Mouse (Mus musculus): ENCODE data around the gene Scube1. TPM values are rescaled to one million over a fixed set of nuclear protein-coding genes. Genes with fewer than 3 reads are reported as not detected.
A peak's percentile ranks its signal among the peaks of the same experiment; 100 is the strongest.

Scube1 gene
- polyA plus RNA-seq, 1 experiment, result 3.5 TPM

DNA sequence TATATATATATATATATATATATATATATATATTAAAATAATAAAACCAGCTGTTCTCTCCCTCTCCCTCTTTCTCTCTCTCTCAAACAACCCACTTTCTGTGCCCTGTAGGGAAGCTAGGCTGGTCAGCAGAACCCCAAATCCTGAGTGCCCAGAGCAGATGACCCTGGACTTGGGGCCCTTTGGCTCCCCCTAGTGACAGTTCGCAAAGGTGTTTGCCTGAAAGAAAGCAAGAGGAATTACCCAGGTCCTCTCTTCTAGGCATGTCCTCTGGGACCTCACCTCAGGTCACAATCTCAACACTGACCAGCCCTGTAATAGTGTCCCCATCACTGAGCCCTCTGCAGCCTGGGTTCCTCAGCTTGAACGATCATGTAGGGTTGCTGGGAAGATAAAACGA is 2.8 kb upstream of the Scube1 start:
- Histone ChIP-seq H3K27me3 (replicated peaks; ENCODE audit: control insufficient read depth, insufficient read depth, low read length) (no peaks in the 10 kb centered on the region), H3K4me3 (ENCODE audit: insufficient read depth, low read depth, low read length) (no peak overlapping the region), H3K27ac (ENCODE audit: insufficient read depth, low read depth, low read length) (no peak overlapping the region), H3K36me3 (ENCODE audit: control insufficient read depth, insufficient read depth, low read length) (no peaks in the 10 kb centered on the region), H3K4me1 (ENCODE audit: control insufficient read depth, insufficient read depth, low read length) (no peaks in the 10 kb centered on the region)
- TF ChIP-seq POLR2A (IDR thresholded peaks at IDR 0.05; ENCODE audit: low read depth, low read length), result no peak
- peak; percentile 76 for TF ChIP-seq CTCF (conservative IDR thresholded peaks at IDR 0.05; ENCODE audit: insufficient read depth, insufficient read length, low read depth, low read length)
- DNase-seq, result peak; percentile 57
- 11% methylated on average over 3 of the region's 3 CpGs for WGBS

DNA sequence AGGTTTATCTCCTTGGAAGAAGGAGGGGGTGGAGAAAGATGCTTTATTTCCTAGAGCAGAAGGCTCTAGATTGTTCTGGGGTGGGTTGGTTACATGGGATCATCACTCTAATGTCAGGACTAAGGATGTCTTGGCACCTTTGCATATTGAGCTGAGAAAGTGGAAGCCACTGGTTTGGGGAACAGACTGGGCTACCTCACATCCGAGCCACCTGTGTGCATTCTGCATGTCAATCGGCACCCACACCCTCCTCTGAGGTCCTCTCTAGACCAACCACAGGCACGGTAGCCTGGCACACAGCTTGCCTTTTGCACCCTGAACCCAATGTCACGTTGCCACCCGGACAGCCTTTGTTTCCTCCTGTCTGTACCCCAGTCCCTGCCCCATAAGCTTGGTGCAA is 1.9 kb upstream of the Scube1 start:
- WGBS, result 88% methylated on average over 5 of the region's 5 CpGs
- Histone ChIP-seq H3K4me1 (ENCODE audit: control insufficient read depth, insufficient read depth, low read length) (no peaks in the 10 kb centered on the region), H3K36me3 (ENCODE audit: control insufficient read depth, insufficient read depth, low read length) (no peaks in the 10 kb centered on the region), H3K27me3 (replicated peaks; ENCODE audit: control insufficient read depth, insufficient read depth, low read length) (no peaks in the 10 kb centered on the region), H3K27ac (ENCODE audit: insufficient read depth, low read depth, low read length) (no peak overlapping the region), H3K4me3 (ENCODE audit: insufficient read depth, low read depth, low read length) (no peak overlapping the region)
- DNase-seq, result no peak
- TF ChIP-seq CTCF (conservative IDR thresholded peaks at IDR 0.05; ENCODE audit: insufficient read depth, insufficient read length, low read depth, low read length) (no peak), POLR2A (IDR thresholded peaks at IDR 0.05; ENCODE audit: low read depth, low read length) (no peak)

DNA sequence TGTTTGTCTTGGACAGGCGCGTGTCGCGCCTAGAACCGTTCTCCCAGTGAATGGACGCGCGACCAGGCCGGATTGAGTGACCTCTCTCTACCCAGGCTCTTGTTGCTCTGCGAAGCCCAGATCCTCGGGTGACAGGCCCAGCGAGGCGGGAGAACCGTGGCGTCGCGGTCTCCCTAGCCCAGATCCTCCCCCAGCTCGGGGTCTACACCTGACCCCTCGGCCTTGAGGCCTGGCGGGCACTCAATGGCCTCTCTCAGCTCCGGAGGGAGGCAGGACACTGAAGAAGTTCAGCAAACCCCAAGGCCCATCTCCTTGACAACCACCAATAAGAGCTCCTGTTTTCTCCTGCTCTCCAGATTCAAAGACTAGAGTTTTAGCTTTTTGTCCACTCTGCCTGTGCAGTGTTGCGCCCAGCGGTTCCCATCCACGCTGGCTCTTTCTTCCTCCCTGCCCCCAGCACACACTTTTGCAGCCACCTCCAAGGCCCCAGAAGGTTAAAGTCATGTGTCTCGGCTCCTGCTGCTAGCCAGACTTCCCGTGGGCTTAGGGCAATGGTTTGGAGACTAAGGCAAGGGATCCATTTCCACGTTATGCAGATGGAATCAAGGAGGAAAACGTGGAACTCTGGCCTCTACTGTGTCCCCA is 857 bp upstream of the Scube1 start:
- Histone ChIP-seq H3K36me3 (ENCODE audit: control insufficient read depth, insufficient read depth, low read length) (no peaks in the 10 kb centered on the region), H3K27ac (ENCODE audit: insufficient read depth, low read depth, low read length) (no peak overlapping the region), H3K4me1 (ENCODE audit: control insufficient read depth, insufficient read depth, low read length) (no peaks in the 10 kb centered on the region), H3K27me3 (replicated peaks; ENCODE audit: control insufficient read depth, insufficient read depth, low read length) (no peaks in the 10 kb centered on the region), H3K4me3 (ENCODE audit: insufficient read depth, low read depth, low read length) (no peak overlapping the region)
- DNase-seq, result no peak
- WGBS, result 35% methylated on average over 28 of the region's 28 CpGs
- TF ChIP-seq CTCF (conservative IDR thresholded peaks at IDR 0.05; ENCODE audit: insufficient read depth, insufficient read length, low read depth, low read length), result no peak
- no peak for TF ChIP-seq POLR2A (IDR thresholded peaks at IDR 0.05; ENCODE audit: low read depth, low read length)

DNA sequence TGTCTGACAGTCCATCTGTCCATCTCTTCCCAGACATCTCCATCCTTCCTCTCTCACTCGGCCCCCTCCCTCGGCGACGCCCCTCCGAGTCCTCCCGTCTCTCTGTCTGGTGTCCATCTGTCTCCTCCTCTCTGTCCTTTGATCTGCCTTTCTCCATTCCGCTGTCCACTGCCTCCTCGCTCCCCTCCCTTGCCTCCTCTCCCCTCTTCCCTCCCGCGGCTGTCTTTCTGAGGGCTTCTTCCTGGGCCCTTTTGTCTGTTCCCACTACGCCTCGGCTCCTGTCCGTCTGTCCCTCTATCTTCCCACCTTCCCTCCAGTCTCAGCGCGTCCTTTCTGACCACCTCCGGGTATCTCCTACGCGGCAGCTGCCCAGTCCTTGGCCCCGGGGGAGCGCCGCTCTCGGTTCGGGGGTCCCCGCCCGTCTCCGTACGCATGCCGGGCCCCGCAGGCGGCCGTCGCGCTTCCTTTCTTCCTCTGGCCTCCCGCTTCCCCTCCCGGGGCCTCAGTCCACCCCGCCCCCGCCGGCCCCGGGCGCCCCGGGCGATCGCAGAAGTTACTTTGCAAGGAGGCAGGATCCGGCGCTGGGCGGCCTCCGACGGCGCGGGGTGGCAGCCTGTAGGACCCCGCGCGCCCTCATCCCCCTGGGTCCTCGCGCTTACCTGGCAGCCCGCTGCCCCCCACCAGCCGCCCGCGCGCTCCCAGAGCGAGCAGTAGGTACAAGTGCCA is 498 bp downstream of the Scube1 start:
- no peak overlapping the region for H3K27ac ChIP-seq (ENCODE audit: insufficient read depth, low read depth, low read length)
- H3K4me1 ChIP-seq (ENCODE audit: control insufficient read depth, insufficient read depth, low read length), result no peaks in the 10 kb centered on the region
- peak overlapping the region; percentile 55 for H3K4me3 ChIP-seq (ENCODE audit: insufficient read depth, low read depth, low read length)
- TF ChIP-seq CTCF (conservative IDR thresholded peaks at IDR 0.05; ENCODE audit: insufficient read depth, insufficient read length, low read depth, low read length) (no peak), POLR2A (IDR thresholded peaks at IDR 0.05; ENCODE audit: low read depth, low read length) (no peak)
- WGBS, result 1% methylated on average over 60 of the region's 61 CpGs
- H3K27me3 ChIP-seq (replicated peaks; ENCODE audit: control insufficient read depth, insufficient read depth, low read length), result no peaks in the 10 kb centered on the region
- no peak for DNase-seq
- H3K36me3 ChIP-seq (ENCODE audit: control insufficient read depth, insufficient read depth, low read length), result no peaks in the 10 kb centered on the region

DNA sequence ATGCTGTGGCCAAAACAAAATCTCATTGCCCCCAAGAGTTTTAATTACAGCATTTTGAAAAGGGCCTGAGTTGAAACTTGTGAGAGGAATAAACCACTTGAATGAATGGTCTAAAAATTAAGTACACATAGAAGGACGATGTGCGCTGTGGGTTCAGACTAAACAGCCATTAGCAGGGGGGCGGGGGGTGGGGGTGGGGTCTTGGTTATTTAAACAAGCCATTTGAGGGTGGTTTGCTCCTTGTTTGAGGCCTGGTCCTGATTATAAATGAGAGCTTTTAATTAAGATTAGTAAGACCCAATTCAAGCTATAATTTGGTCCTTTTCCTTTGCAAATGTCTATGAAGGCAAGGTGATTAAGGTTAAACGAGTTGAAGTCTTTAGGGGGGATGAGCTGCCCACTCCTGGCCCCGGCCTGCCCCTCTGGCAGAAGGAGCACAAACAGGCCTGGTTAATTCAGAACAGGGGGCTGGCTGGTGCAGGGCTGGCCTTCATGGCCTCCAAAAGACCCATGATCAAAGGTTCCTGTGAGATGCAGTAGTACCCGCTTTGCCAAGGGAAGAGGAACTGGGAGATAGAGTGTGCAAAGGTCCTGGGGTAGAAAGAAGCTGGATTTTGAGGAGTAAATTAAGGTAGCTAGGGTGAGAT is 9.1 kb downstream of the Scube1 start:
- no peak overlapping the region for H3K4me3 ChIP-seq (ENCODE audit: insufficient read depth, low read depth, low read length)
- no peak for DNase-seq
- H3K36me3 ChIP-seq (ENCODE audit: control insufficient read depth, insufficient read depth, low read length), result no peaks in the 10 kb centered on the region
- WGBS, result 66% methylated on average over 6 of the region's 6 CpGs
- no peaks in the 10 kb centered on the region for H3K27me3 ChIP-seq (replicated peaks; ENCODE audit: control insufficient read depth, insufficient read depth, low read length)
- TF ChIP-seq POLR2A (IDR thresholded peaks at IDR 0.05; ENCODE audit: low read depth, low read length) (no peak), CTCF (conservative IDR thresholded peaks at IDR 0.05; ENCODE audit: insufficient read depth, insufficient read length, low read depth, low read length) (no peak)
- no peak overlapping the region for H3K27ac ChIP-seq (ENCODE audit: insufficient read depth, low read depth, low read length)
- H3K4me1 ChIP-seq (ENCODE audit: control insufficient read depth, insufficient read depth, low read length), result no peaks in the 10 kb centered on the region

DNA sequence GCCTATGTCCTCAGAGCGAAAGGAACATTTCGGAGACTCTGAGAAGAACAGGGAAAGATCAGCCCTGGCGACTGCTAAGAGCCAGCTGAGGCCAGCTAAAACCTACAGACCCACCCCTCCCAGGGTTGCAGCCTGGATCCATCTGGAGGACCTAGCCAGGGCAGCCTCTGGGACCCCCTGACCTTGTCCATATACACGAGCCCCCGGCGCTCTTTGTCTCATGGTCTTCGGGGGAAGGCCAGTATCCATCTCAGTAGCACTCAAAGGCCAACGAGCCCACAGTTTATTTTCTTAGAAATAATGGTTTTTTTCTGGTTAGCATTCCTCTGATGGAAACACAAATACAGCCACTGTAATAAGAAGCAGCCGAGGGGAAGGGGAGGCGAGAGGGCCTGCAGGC is 12.0 kb downstream of the Scube1 start:
- Histone ChIP-seq H3K27me3 (replicated peaks; ENCODE audit: control insufficient read depth, insufficient read depth, low read length) (no peaks in the 10 kb centered on the region), H3K36me3 (ENCODE audit: control insufficient read depth, insufficient read depth, low read length) (no peaks in the 10 kb centered on the region), H3K4me1 (ENCODE audit: control insufficient read depth, insufficient read depth, low read length) (no peaks in the 10 kb centered on the region), H3K27ac (ENCODE audit: insufficient read depth, low read depth, low read length) (no peak overlapping the region), H3K4me3 (ENCODE audit: insufficient read depth, low read depth, low read length) (no peak overlapping the region)
- WGBS, result 83% methylated on average over 10 of the region's 10 CpGs
- TF ChIP-seq CTCF (conservative IDR thresholded peaks at IDR 0.05; ENCODE audit: insufficient read depth, insufficient read length, low read depth, low read length) (no peak), POLR2A (IDR thresholded peaks at IDR 0.05; ENCODE audit: low read depth, low read length) (no peak)
- DNase-seq, result no peak

DNA sequence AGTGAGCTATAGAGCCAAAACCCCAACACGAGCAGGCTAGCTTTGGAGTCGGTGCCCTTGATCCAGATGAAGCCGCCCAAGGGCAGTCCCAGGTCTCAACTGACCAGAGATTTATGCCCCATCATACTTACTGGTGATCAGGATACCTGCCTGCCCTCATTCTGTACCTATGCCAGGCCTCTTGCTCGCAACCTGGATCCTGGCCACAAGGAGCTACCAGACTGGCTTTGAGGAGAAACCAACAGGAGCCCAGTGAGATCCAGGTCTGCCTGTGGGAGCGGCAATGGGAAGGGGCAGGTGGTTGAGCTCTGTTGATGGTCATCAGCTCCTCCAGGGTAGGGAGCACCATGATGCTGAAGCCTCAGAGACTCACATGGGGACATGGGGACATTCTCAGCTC is 12.5 kb downstream of the Scube1 start:
- Histone ChIP-seq H3K4me1 (ENCODE audit: control insufficient read depth, insufficient read depth, low read length) (no peaks in the 10 kb centered on the region), H3K4me3 (ENCODE audit: insufficient read depth, low read depth, low read length) (no peak overlapping the region), H3K36me3 (ENCODE audit: control insufficient read depth, insufficient read depth, low read length) (no peaks in the 10 kb centered on the region), H3K27ac (ENCODE audit: insufficient read depth, low read depth, low read length) (no peak overlapping the region), H3K27me3 (replicated peaks; ENCODE audit: control insufficient read depth, insufficient read depth, low read length) (no peaks in the 10 kb centered on the region)
- WGBS, result 94% methylated on average over 5 of the region's 5 CpGs
- TF ChIP-seq POLR2A (IDR thresholded peaks at IDR 0.05; ENCODE audit: low read depth, low read length) (no peak), CTCF (conservative IDR thresholded peaks at IDR 0.05; ENCODE audit: insufficient read depth, insufficient read length, low read depth, low read length) (no peak)
- DNase-seq, result no peak

All from kidney, adult 2 months (tissue).